Mouse (Mus musculus): Measurements from ENCODE around the gene Epha2. TPM values are rescaled to one million over a fixed set of nuclear protein-coding genes. Genes with fewer than 3 reads are reported as not detected.

Gene Epha2
- polyA plus RNA-seq, 1 experiment from 2014 or later = 59.1 TPM

DNA sequence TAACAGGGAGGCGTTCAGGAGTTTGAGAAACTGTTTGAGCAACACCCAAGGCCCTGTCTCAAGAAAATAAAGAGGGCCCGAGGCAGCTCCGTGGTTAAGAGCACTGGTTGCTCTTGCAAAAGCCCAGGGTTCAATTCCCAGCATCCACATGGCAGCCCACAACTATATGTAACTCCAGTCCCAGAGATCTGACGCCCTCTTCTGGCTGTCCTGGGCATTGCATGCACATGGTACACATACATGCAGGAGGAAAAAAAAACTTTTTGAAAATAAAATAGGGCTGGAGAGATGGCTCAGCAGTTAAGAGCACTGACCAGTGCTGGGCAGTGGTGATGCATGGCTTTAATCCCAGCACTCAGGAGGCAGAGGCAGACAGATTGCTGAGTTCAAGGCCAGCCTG, 32.7 kb upstream of the Epha2 start:
- DNase-seq (ENCODE audit: low read depth, low spot score) = no peak
- no peaks in the 10 kb centered on the region for H3K27me3 ChIP-seq
- no peak for ATAC-seq
- no peak for TF ChIP-seq CTCF (IDR thresholded peaks at IDR 0.05)
- ChIA-PET CTCF (interaction anchor here (1.0 to 1.3 kb wide), 4 partner anchors 9 to 96 kb away, joined by 3 to 4 read pairs (median 3); partner anchors contain the start of gene Rsg1), POLR2A (interaction anchor here (0.6 kb wide), 1 partner anchor 85 kb away, joined by 3 read pairs; no protein-coding TSS in a partner anchor)
- in situ Hi-C loops (cut with MboI; ENCODE audit: low pct_unique_long_range_greater_than_20kb) = no loop called here

DNA sequence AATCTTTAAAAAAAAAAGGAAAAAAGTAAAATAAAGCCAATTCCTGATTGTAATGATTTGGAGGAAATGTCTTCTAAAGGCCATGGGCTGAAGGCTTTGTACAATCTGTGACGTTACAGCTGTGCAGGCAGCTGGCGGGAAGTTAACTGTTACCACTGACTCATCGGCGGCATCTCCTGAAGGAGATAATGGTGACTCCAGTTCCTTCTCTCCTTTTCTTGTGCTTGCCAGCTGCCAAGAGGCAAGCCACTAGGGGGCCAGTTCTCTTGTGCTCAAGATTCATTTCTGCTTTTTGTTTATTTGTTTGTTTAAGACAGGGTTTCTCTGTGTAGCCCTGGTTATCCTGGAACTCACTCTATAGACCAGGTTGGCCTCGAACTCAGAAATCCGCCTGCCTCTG, 32.0 kb upstream of the Epha2 start:
- ATAC-seq (no peak), DNase-seq (ENCODE audit: low read depth, low spot score) (no peak)
- ChIA-PET POLR2A (interaction anchor here (0.6 kb wide), 1 partner anchor 84 kb away, joined by 3 read pairs; no protein-coding TSS in a partner anchor), CTCF (no interaction called here)
- in situ Hi-C loops (cut with MboI; ENCODE audit: low pct_unique_long_range_greater_than_20kb) = no loop called here
- H3K27me3 ChIP-seq = no peaks in the 10 kb centered on the region
- TF ChIP-seq CTCF (IDR thresholded peaks at IDR 0.05) = no peak

DNA sequence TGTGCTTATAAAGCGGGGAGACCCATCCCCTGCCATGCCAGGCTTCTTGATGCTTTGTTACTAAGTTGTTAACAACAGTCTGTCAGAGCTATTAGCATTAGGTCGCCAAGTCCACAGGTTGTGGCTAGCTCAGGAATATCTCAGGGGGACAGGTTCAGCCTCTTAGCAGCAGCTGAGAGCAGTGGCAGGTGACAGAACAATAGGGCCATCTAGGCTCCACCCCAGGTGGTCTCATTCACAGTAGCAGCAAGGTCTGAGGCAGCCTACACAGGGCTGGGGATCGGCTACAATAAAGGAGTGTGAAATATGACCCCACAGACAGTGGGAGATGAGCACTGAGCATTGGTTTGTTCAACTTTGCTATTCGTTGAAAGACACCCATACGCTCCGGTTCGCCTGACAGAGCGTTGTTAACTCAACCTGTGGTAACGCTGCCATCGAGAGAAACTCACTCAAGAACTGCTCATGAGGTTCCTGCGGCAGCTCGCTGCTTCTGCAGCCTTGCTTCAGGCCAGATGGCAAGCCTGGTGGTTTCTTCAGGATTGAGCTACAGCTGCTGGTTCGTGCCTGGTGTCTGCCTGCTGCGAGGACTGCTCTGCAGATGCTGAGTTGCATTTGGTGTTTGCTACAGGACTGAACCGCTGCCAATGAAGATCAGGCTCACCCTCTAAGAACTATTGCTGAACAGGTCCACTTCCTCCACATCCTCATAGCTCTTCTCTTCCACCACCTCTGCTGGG, 30.7 kb upstream of the Epha2 start:
- in situ Hi-C loops (cut with MboI; ENCODE audit: low pct_unique_long_range_greater_than_20kb) = no loop called here
- TF ChIP-seq CTCF (IDR thresholded peaks at IDR 0.05) = no peak
- CTCF ChIA-PET = no interaction called here
- H3K27me3 ChIP-seq = no peaks in the 10 kb centered on the region
- DNase-seq (ENCODE audit: low read depth, low spot score) (no peak), ATAC-seq (no peak)
- POLR2A ChIA-PET = no interaction called here

DNA sequence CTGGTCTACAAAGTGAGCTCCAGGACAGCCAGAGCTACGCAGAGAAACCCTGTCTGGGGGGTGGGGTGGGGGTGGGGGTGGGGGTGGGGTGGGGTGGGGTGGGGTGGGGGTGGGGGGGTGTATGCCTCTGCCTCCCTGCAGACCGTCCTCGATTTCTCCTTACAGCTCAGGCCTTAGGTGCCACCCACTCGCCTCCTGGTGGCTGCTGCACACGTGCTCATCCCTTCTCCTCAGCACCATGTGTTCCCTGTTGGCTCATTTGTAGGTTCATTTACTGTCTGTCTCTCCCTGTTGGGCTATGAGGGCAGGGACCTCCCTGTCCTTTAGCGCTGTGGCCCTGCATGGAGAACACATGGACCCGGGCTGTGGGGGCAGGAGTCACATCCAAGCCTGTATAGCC, 29.8 kb upstream of the Epha2 start:
- in situ Hi-C loops (cut with MboI; ENCODE audit: low pct_unique_long_range_greater_than_20kb) = no loop called here
- ChIA-PET CTCF (no interaction called here), POLR2A (no interaction called here)
- ATAC-seq = no peak
- H3K27me3 ChIP-seq = no peaks in the 10 kb centered on the region
- DNase-seq (ENCODE audit: low read depth, low spot score) = no peak
- TF ChIP-seq CTCF (IDR thresholded peaks at IDR 0.05) = no peak

DNA sequence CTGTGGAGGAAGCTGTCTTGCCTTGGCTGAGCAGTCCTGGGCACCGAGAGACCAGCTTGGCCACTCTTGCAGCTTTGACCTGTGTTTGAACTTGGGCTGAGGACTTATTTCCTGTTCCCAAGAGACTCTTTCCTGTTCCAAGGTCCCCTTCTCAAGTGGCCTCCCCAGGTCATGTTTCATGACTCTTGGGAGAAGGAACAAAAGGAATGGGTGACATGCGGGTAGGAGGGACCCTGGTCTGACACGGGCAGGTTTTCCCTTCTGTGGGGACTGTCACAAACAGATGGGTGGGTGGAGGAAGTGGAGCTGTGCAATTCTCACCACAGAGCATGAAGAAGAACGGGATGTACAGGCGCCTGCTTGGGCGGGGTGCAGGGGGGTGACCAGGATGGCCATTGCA, 29.3 kb upstream of the Epha2 start:
- ChIA-PET POLR2A (no interaction called here), CTCF (no interaction called here)
- H3K27me3 ChIP-seq = no peaks in the 10 kb centered on the region
- no peak for TF ChIP-seq CTCF (IDR thresholded peaks at IDR 0.05)
- DNase-seq (ENCODE audit: low read depth, low spot score) (no peak), ATAC-seq (no peak)
- in situ Hi-C loops (cut with MboI; ENCODE audit: low pct_unique_long_range_greater_than_20kb) = no loop called here

GRCm38 (mm10) chr4:141272878-141273277, 28.2 kb upstream of the Epha2 start:
- in situ Hi-C loops (cut with MboI; ENCODE audit: low pct_unique_long_range_greater_than_20kb) = no loop called here
- no peak for TF ChIP-seq CTCF (IDR thresholded peaks at IDR 0.05)
- ATAC-seq = no peak
- POLR2A ChIA-PET = no interaction called here
- CTCF ChIA-PET = interaction anchor here (0.7 to 3.4 kb wide), 10 partner anchors 23 to 114 kb away, joined by 3 to 42 read pairs (median 4); no protein-coding TSS in a partner anchor
- H3K27me3 ChIP-seq = no peaks in the 10 kb centered on the region
- no peak for DNase-seq (ENCODE audit: low read depth, low spot score)

- H3K27me3 ChIP-seq = no peaks in the 10 kb centered on the region
- DNase-seq (ENCODE audit: low read depth, low spot score) (no peak), ATAC-seq (peak; percentile 19)
- CTCF ChIA-PET = interaction anchor here (0.7 to 3.4 kb wide), 14 partner anchors 22 to 113 kb away, joined by 3 to 42 read pairs (median 4); no protein-coding TSS in a partner anchor
- in situ Hi-C loops (cut with MboI; ENCODE audit: low pct_unique_long_range_greater_than_20kb) = no loop called here
- TF ChIP-seq CTCF (IDR thresholded peaks at IDR 0.05) = no peak
- POLR2A ChIA-PET = no interaction called here
Measured at GRCm38 (mm10) chr4:141273296-141273695, 27.7 kb upstream of the Epha2 start.

GRCm38 (mm10) chr4:141274485-141275341, 26.3 kb upstream of the Epha2 start:
- no peak for TF ChIP-seq CTCF (IDR thresholded peaks at IDR 0.05)
- H3K27me3 ChIP-seq = no peaks in the 10 kb centered on the region
- DNase-seq (ENCODE audit: low read depth, low spot score) (no peak), ATAC-seq (peak; percentile 28)
- CTCF ChIA-PET = interaction anchor here (1.0 to 3.4 kb wide), 7 partner anchors 22 to 86 kb away, joined by 3 to 42 read pairs (median 3); no protein-coding TSS in a partner anchor
- in situ Hi-C loops (cut with MboI; ENCODE audit: low pct_unique_long_range_greater_than_20kb) = loop anchor here (5.0 to 25.0 kb wide), 3 partner anchors 38 to 288 kb away; no protein-coding TSS in a partner anchor
- POLR2A ChIA-PET = interaction anchor here (0.9 to 1.2 kb wide), 2 partner anchors 28 to 33 kb away, joined by 3 to 4 read pairs; no protein-coding TSS in a partner anchor

DNA sequence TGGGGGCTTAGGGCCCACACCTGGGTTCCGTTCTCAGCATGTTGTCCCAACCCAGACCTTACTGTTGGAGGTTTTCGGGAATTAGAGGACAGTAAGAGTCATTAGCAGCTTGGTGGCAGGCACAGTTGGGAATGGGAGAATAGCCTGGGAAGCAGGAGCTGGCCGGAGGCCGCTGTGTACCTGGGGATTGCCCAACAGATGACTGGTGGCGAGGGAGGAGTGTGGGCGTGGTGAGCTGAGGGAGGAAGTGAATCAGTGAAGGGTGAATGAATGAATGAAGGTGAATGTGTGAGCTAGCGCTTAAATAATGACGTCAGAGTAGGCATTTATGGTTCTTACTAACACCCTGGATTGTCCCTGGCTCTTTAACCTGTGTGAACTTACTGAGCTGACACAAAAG, 23.9 kb upstream of the Epha2 start:
- no peak for ATAC-seq
- no peak for TF ChIP-seq CTCF (IDR thresholded peaks at IDR 0.05)
- ChIA-PET POLR2A (interaction anchor here (1.7 to 2.2 kb wide), 2 partner anchors 26 to 33 kb away, joined by 11 to 14 read pairs; no protein-coding TSS in a partner anchor), CTCF (interaction anchor here (1.2 to 1.9 kb wide), 4 partner anchors 25 to 111 kb away, joined by 3 to 8 read pairs (median 4); no protein-coding TSS in a partner anchor)
- in situ Hi-C loops (cut with MboI; ENCODE audit: low pct_unique_long_range_greater_than_20kb) = loop anchor here (5.0 to 25.0 kb wide), 3 partner anchors 35 to 285 kb away; no protein-coding TSS in a partner anchor
- DNase-seq (ENCODE audit: low read depth, low spot score) = no peak
- no peaks in the 10 kb centered on the region for H3K27me3 ChIP-seq

DNA sequence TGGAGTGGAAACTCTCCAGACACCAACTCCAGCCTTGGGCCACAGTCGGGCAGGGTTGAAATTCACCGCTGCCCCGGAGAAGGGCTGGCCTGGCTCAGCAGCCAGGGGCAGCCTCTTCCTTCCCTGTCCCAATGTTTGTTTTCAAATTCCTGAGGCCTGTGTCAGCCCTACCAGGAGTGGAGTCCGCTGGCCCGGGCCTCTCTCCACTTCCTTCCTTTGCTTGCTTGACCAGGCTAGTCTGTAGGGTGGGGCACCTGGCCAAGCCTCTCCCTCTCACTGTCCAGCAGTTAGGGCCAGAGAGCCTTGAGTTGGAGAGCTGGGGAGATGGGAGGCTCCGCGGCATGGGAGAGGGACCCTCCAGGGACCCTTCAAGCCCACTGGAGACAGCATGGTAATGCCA, 22.9 kb upstream of the Epha2 start:
- ChIA-PET CTCF (interaction anchor here (1.3 to 1.4 kb wide), 3 partner anchors 24 to 129 kb away, joined by 3 to 8 read pairs (median 5); no protein-coding TSS in a partner anchor), POLR2A (interaction anchor here (0.6 to 2.2 kb wide), 5 partner anchors 25 to 168 kb away, joined by 3 to 11 read pairs (median 6); no protein-coding TSS in a partner anchor)
- no peaks in the 10 kb centered on the region for H3K27me3 ChIP-seq
- ATAC-seq = peak; percentile 85
- in situ Hi-C loops (cut with MboI; ENCODE audit: low pct_unique_long_range_greater_than_20kb) = loop anchor here (5.0 to 25.0 kb wide), 3 partner anchors 34 to 284 kb away; no protein-coding TSS in a partner anchor
- TF ChIP-seq CTCF (IDR thresholded peaks at IDR 0.05) = no peak
- DNase-seq (ENCODE audit: low read depth, low spot score) = peak; percentile 90
